Mouse (Mus musculus) embryo, embryonic 11.5 days (tissue): ENCODE results near the gene Wfikkn1.
"Not testable (repeated sequence)": the region's sequence is repeated elsewhere in the genome, so short reads cannot be mapped to it uniquely, and the experiment has no call there.

Source experiments
- DNase-seq: peaks from one replicate; pipeline ENCODE4 v3.0.0-alpha.2; 2012; ENCODE audit warnings: low read depth, low spot score

Wfikkn1 gene

GRCm38 (mm10) chr17:25885636-25886035 is 5.0 kb upstream of the Wfikkn1 start:
- no peak for DNase-seq

GRCm38 (mm10) chr17:25883824-25884223 is 3.2 kb upstream of the Wfikkn1 start:
- no peak for DNase-seq

- no peak for DNase-seq
These were observed 2.6 kb upstream of the Wfikkn1 start for GRCm38 (mm10) chr17:25883268-25883667.

- no peak for DNase-seq
These were observed 1.6 kb upstream of the Wfikkn1 start for GRCm38 (mm10) chr17:25882306-25882705.

- DNase-seq: no peak
These were observed 1.0 kb upstream of the Wfikkn1 start for GRCm38 (mm10) chr17:25881691-25882090.

GRCm38 (mm10) chr17:25880913-25881641 is 419 bp upstream of the Wfikkn1 start:
- no peak for DNase-seq

- DNase-seq: no peak
These were observed 908 bp downstream of the Wfikkn1 start for GRCm38 (mm10) chr17:25879750-25880149.

- no peak for DNase-seq
These were observed 1.4 kb downstream of the Wfikkn1 start for GRCm38 (mm10) chr17:25879261-25879660.

GRCm38 (mm10) chr17:25878611-25879180 is 2.0 kb downstream of the Wfikkn1 start:
- no peak for DNase-seq

- no peak for DNase-seq
These were observed 2.7 kb downstream of the Wfikkn1 start for GRCm38 (mm10) chr17:25877741-25878610.

GRCm38 (mm10) chr17:25877025-25877424 is 3.6 kb downstream of the Wfikkn1 start:
- DNase-seq: no peak

- DNase-seq: no peak
These were observed 4.2 kb downstream of the Wfikkn1 start for GRCm38 (mm10) chr17:25876347-25876915.

GRCm38 (mm10) chr17:25875171-25876136 is 5.2 kb downstream of the Wfikkn1 start:
- DNase-seq: peak; percentile 83

GRCm38 (mm10) chr17:25874721-25875170 is 5.9 kb downstream of the Wfikkn1 start, which contains the start of gene Mettl26:
TSS of gene Mettl26 (plus strand) at chr17:25875074.
- DNase-seq: peak; percentile 87

GRCm38 (mm10) chr17:25874148-25874720 is 6.4 kb downstream of the Wfikkn1 start:
- no peak for DNase-seq

- no peak for DNase-seq
These were observed 7.1 kb downstream of the Wfikkn1 start for GRCm38 (mm10) chr17:25873405-25874147.

GRCm38 (mm10) chr17:25872676-25873075 is 8.0 kb downstream of the Wfikkn1 start:
- DNase-seq: no peak

GRCm38 (mm10) chr17:25871566-25871965 is 9.1 kb downstream of the Wfikkn1 start:
- not testable (repeated sequence) for DNase-seq

GRCm38 (mm10) chr17:25869954-25870353 is 10.7 kb downstream of the Wfikkn1 start:
- DNase-seq: no peak

GRCm38 (mm10) chr17:25869498-25869897 is 11.2 kb downstream of the Wfikkn1 start:
- no peak for DNase-seq
